8 mouse cellular contexts compared by ENCODE assay signal in the genomic region with DNA sequence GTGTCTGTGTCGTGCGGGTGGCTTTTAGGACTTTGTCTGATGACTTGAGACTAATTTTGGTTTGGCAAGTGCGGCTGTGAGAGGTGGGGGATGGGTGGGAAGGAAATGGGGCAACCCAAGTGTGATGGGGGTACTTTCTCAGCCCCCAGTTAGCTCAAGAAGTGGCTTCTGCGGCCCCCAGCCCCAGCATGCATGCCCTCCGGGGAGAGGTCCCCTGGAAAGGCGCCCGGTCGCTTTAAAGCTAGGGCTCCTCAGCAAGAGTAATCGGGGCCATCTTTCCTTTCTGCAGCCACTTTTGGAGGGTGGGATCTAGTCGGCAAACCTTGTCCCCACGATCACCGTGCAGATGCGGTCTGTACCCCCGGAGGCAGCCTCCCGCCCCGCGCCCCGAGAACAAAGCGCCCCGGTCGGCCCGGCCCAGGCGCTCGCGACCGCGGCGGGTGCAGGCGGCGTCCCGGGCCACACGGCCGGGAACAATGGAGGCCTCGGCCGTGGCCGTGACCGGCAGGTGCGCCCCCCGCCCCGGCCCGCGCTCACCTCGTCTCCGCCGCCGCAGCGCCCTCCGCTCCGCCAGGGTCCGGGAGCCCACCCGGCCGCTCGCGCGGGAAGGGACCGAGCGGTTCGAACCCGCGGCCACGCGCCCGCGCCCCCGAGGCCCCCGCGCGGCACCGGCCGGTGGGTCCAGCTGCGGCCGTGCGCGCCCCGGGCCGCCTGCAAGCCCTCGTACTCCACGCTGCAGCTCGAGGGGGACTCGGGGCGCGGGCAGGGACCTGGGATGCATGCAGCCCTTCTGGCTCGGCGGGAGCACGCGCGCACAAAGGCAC. TPM values are rescaled to one million over a fixed set of nuclear protein-coding genes. Genes with fewer than 3 reads are reported as not detected.
A peak's percentile ranks its signal among the peaks of the same experiment; 100 is the strongest.
DNase-seq lines count a peak whose midpoint lies in the region; ATAC-seq lines count a peak whose summit lies in the region.

No protein-coding gene starts in this region.

- H3K27me3 ChIP-seq in heart, embryonic 11.5 days (ENCODE audit: control insufficient read depth, insufficient read depth, low read length), result peaks cover 6% of the 10 kb centered on the region; the same call in 1 of the 2 replicates
- no peaks in the 10 kb centered on the region for H3K27me3 ChIP-seq in limb, embryonic 12.5 days

- 1% methylated on average over 77 of the region's 87 CpGs for WGBS in heart, embryonic 11.5 days (ENCODE audit: insufficient replicate concordance)
- 2% methylated on average over 82 of the region's 87 CpGs for WGBS in limb, embryonic 12.5 days

- H3K4me1 ChIP-seq in heart, embryonic 11.5 days (ENCODE audit: control insufficient read depth, insufficient read depth, low read length), result peaks cover 44% of the 10 kb centered on the region
- H3K4me1 ChIP-seq in limb, embryonic 12.5 days (replicated peaks), result peaks cover 58% of the 10 kb centered on the region

- ATAC-seq in heart, embryonic 11.5 days (replicated peaks; ENCODE audit: insufficient number of reproducible peaks, low FRiP score, low TSS enrichment), result 0 out of 2 replicates have a peak, but pooled peaks have one; percentile 24
- ATAC-seq in limb, embryonic 12.5 days (ENCODE audit: insufficient number of reproducible peaks, insufficient read depth, low FRiP score, low TSS enrichment, low read depth), result 0 out of 2 replicates have a peak, but pooled peaks have one; percentile 11

- peak overlapping the region; percentile 90 for H3K4me2 ChIP-seq in heart, embryonic 11.5 days
- peak overlapping the region; percentile 83 for H3K4me2 ChIP-seq in limb, embryonic 12.5 days

- peak overlapping the region; percentile 98 for H3K9ac ChIP-seq in heart, embryonic 11.5 days (ENCODE audit: low read depth, low read length)
- H3K9ac ChIP-seq in limb, embryonic 12.5 days (replicated peaks), result peak overlapping the region; percentile 99

- no peaks in the 10 kb centered on the region for H3K36me3 ChIP-seq in heart, embryonic 11.5 days (ENCODE audit: control insufficient read depth, insufficient read depth, low read length)
- H3K36me3 ChIP-seq in limb, embryonic 12.5 days, result peaks cover 5% of the 10 kb centered on the region

- H3K27ac ChIP-seq in heart, embryonic 11.5 days (ENCODE audit: low read depth, low read length), result peak overlapping the region; percentile 85
- H3K27ac ChIP-seq in limb, embryonic 12.5 days, result peak overlapping the region; percentile 97

- H3K9me3 ChIP-seq in heart, embryonic 11.5 days (replicated peaks; ENCODE audit: control insufficient read depth, low read length), result no peaks in the 10 kb centered on the region
- H3K9me3 ChIP-seq in limb, embryonic 12.5 days, result no peaks in the 10 kb centered on the region

- DNase-seq in adrenal gland, adult (ENCODE audit: inconsistent age in 2 of 2, low spot score in 1 of 2), result peak; percentile 42 to 72
- DNase-seq in adrenal gland, adult 18-20 months (ENCODE audit: low spot score in 2 of 2), result no peak
- DNase-seq in ovary, postnatal 36 days (ENCODE audit: low spot score), result peak; percentile 52
- DNase-seq in ovary, adult 18-20 months (ENCODE audit: low spot score), result no peak
- peak; percentile 74 for DNase-seq in neural tube, embryonic 10.5 days (ENCODE audit: extremely low spot score, low spot score)
- no peak for DNase-seq in frontal cortex, postnatal 25 days (ENCODE audit: low spot score in 2 of 2)

- H3K4me3 ChIP-seq in heart, embryonic 11.5 days (ENCODE audit: low read depth, low read length), result peak overlapping the region; percentile 79
- H3K4me3 ChIP-seq in limb, embryonic 12.5 days (replicated peaks), result peak overlapping the region; percentile 88

RNA-seq across cellular contexts. Expression of a gene that starts 1.5 kb away (rescaled TPM):
- under 1 TPM in 1 of 2 experiments, not detected in 1; 0.61 TPM for total RNA-seq in adrenal gland, adult 18-20 months (2021)
- 1.4 and 2.8 TPM in 2 replicates for polyA plus RNA-seq in heart, embryonic 11.5 days (2014; fragmentation: Nextera tagmentation; extraction: Ambion mirVana)
- 3.3 and 5.5 TPM in 2 replicates for polyA plus RNA-seq in limb, embryonic 12.5 days (2016; fragmentation: Nextera tagmentation; extraction: Ambion mirVana)

RNA-seq across cellular contexts. Expression of a gene that starts 35.6 kb away (rescaled TPM):
- total RNA-seq in adrenal gland, adult 18-20 months (2021), result under 1 TPM in 1 of 2 experiments, not detected in 1; 0.38 TPM
- polyA plus RNA-seq in heart, embryonic 11.5 days (2014; fragmentation: Nextera tagmentation; extraction: Ambion mirVana), result 0.44 and 0.59 TPM in 2 replicates
- polyA plus RNA-seq in limb, embryonic 12.5 days (2016; fragmentation: Nextera tagmentation; extraction: Ambion mirVana), result 1.6 TPM in 2 replicates

RNA-seq across cellular contexts. Expression of a gene that starts 35.7 kb away (rescaled TPM):
- total RNA-seq in adrenal gland, adult 18-20 months (2021), result 10 to 100 TPM; 26.5 to 30.5 TPM
- polyA plus RNA-seq in heart, embryonic 11.5 days (2014; fragmentation: Nextera tagmentation; extraction: Ambion mirVana), result 11.1 and 12.6 TPM in 2 replicates
- 26.2 and 28.7 TPM in 2 replicates for polyA plus RNA-seq in limb, embryonic 12.5 days (2016; fragmentation: Nextera tagmentation; extraction: Ambion mirVana)

RNA-seq across cellular contexts. Expression of a gene that starts 53.4 kb away (rescaled TPM):
- total RNA-seq in adrenal gland, adult 18-20 months (2021), result 10 to 100 TPM; 36.4 to 56.0 TPM
- polyA plus RNA-seq in heart, embryonic 11.5 days (2014; fragmentation: Nextera tagmentation; extraction: Ambion mirVana), result 6.3 and 7.8 TPM in 2 replicates
- polyA plus RNA-seq in limb, embryonic 12.5 days (2016; fragmentation: Nextera tagmentation; extraction: Ambion mirVana), result 33.1 and 34.3 TPM in 2 replicates

RNA-seq across cellular contexts. Expression of a gene that starts 57.7 kb away (rescaled TPM):
- under 1 TPM; 0.33 to 0.35 TPM for total RNA-seq in adrenal gland, adult 18-20 months (2021)
- polyA plus RNA-seq in heart, embryonic 11.5 days (2014; fragmentation: Nextera tagmentation; extraction: Ambion mirVana), result 0.14 TPM in 1 of 2 replicates, not detected in the other
- 0.83 and 1.1 TPM in 2 replicates for polyA plus RNA-seq in limb, embryonic 12.5 days (2016; fragmentation: Nextera tagmentation; extraction: Ambion mirVana)

Comparison
In these comparisons a context has a peak if more than half of its experiments do, and no peak if none do; other contexts are left out.
1. DNase-seq: peak in adrenal gland, adult (2 of 2), ovary, postnatal 36 days (single experiment) and neural tube, embryonic 10.5 days (single experiment); none in adrenal gland, adult 18-20 months (0 of 2), ovary, adult 18-20 months (single experiment) and frontal cortex, postnatal 25 days (0 of 2).